Comparison of ENCODE assay signal across 12 mouse cellular contexts in the genomic region with DNA sequence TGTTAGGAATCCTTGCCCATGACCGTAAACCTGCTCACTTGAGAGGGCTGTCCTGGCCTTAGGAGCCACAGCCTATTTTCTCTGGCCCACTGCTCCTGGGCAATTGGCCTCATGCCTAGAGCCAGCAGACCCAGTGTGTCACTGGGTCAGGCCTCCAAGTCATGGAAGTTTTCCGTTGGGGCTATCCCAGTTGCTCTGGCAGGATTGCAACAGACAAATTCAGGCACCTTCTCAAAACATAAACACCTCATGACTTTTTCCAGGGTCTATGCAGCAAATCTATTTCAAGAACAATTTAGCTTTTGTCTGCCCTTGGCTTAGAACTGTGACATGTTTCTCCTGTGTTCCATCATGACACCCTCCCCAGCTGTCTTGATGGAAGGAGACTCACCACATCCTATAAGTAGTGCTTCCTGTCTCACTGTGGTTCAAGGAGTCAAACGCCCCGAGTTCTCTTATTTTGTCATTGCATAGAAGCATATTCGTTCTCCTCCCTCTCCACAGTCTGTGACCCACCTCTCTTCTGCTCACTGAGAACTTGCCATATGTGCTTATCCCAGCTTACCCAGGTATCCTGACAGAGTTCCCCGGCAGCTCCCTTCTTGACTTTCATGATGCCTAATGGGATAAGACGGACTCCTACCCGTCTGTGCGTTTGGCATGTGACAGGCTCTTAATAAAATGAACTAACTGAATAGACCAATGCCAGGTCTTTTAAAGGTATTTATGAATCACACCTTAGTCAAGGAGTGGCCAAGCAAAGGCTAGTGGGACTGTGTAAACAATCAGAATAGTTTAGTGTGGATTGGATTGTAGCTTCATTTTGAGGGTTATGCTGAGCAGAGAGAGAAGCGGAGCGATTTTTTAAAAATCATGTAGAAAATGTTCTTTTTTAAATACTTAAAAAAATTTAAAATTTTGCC.
DNase-seq lines count a peak whose midpoint lies in the region; ATAC-seq lines count a peak whose summit lies in the region.
"Had no signal": no experiment of that assay in that cellular context is flagged by ENCODE, and none has a peak within 500 bp of the region (broad histone marks: within the 10 kb centered on the region; RNA-seq: fewer than 3 reads in every experiment).

No protein-coding gene starts in this region.

- ATAC-seq in CD4-positive, CD25-positive, alpha-beta regulatory T cell, adult 4 months, result peak; percentile 61
- peak; percentile 87 for ATAC-seq in common myeloid progenitor, adult 5-6 weeks (replicated peaks; ENCODE audit: low read depth, poor library complexity, severe bottlenecking)
- ATAC-seq in stomach, embryonic 14.5 days (ENCODE audit: insufficient number of reproducible peaks, insufficient read depth, low FRiP score, low read depth), result no peak
- ATAC-seq: inflammation-experienced regulatory T-cells, adult 6 months had no signal

- no peaks in the 10 kb centered on the region for H3K9me3 ChIP-seq in stomach, embryonic 14.5 days (ENCODE audit: control insufficient read depth, low read depth, low read length)

- no peaks in the 10 kb centered on the region for H3K36me3 ChIP-seq in stomach, embryonic 14.5 days (ENCODE audit: control insufficient read depth, insufficient read depth, low read length)

- peak; percentile 19 for DNase-seq in kidney, adult 11 months
- DNase-seq in kidney, adult 18-20 months, result no peak
- DNase-seq in retina, embryonic 14.5 days (ENCODE audit: low spot score), result no peak
- DNase-seq in ovary, adult 18-20 months (ENCODE audit: low spot score), result no peak
- no peak for DNase-seq in spleen, postnatal 36 days (ENCODE audit: low spot score in 2 of 2)
- DNase-seq: gastrocnemius, postnatal 25 days had no signal

- H3K4me3 ChIP-seq in stomach, embryonic 14.5 days (ENCODE audit: low read depth, low read length), result no peak overlapping the region
- H3K4me3 ChIP-seq: left cerebral cortex, adult 2 months had no signal

- H3K27ac ChIP-seq in stomach, embryonic 14.5 days (ENCODE audit: low read length), result 0 out of 2 replicates have a peak overlapping the region, but pooled peaks have one; percentile 45
- H3K27ac ChIP-seq: left cerebral cortex, adult 2 months; macrophage had no signal

- WGBS in stomach, embryonic 14.5 days, result 61% methylated on average over 11 of the region's 11 CpGs

- peaks cover 7% of the 10 kb centered on the region; the same call in 1 of the 2 replicates for H3K4me1 ChIP-seq in stomach, embryonic 14.5 days (ENCODE audit: control insufficient read depth, insufficient read depth, low read length)

- no peak overlapping the region for H3K9ac ChIP-seq in stomach, embryonic 14.5 days (replicated peaks; ENCODE audit: low read depth, low read length)

- H3K4me2 ChIP-seq in stomach, embryonic 14.5 days (replicated peaks; ENCODE audit: low read depth, low read length), result no peak overlapping the region

- H3K27me3 ChIP-seq in stomach, embryonic 14.5 days (ENCODE audit: control insufficient read depth, insufficient read depth, low read length), result no peaks in the 10 kb centered on the region
